Mouse (Mus musculus) hindbrain, embryonic 13.5 days (tissue): ENCODE measurements around the gene Gm9817. TPM values are rescaled to one million over a fixed set of nuclear protein-coding genes. Genes with fewer than 3 reads are reported as not detected.
"Not testable (repeated sequence)": the region's sequence is repeated elsewhere in the genome, so short reads cannot be mapped to it uniquely, and the experiment has no call there.

Experiments
- ATAC-seq: fragments of 200-750 bp; cut with Nextera tagmentation; 2 replicates; pipeline ENCODE4 v1.8.0; 2017; ENCODE audit warnings: moderate TSS enrichment; ENCODE audit not compliant: low FRiP score
- H3K27ac ChIP-seq: fragments of 300-500 bp; sonication (generic); 2 replicates; pipeline ENCODE4 v1.5.1; 2015; ENCODE audit warnings: inconsistent platforms, mild to moderate bottlenecking, moderate library complexity
- H3K27me3 ChIP-seq: fragments of 300-500 bp; sonication (generic); 2 replicates; pipeline ENCODE4 v1.6.1; 2015; ENCODE audit warnings: mild to moderate bottlenecking, inconsistent platforms
- H3K36me3 ChIP-seq: fragments of 300-500 bp; sonication (generic); 2 replicates; pipeline ENCODE4 v1.6.1; 2015; ENCODE audit warnings: mild to moderate bottlenecking, inconsistent platforms
- H3K4me1 ChIP-seq: fragments of 300-500 bp; sonication (generic); replicated peaks from 2 replicates; pipeline ENCODE4 v1.6.1; 2015; ENCODE audit warnings: inconsistent platforms
- H3K4me2 ChIP-seq: fragments of 300-500 bp; sonication (generic); 2 replicates; pipeline ENCODE4 v1.6.1; 2015; ENCODE audit warnings: inconsistent platforms, mild to moderate bottlenecking, moderate library complexity
- H3K4me3 ChIP-seq: fragments of 300-500 bp; sonication (generic); 2 replicates; pipeline ENCODE4 v1.5.1; 2015; ENCODE audit warnings: mild to moderate bottlenecking, inconsistent platforms
- H3K9ac ChIP-seq: fragments of 300-500 bp; sonication (generic); 2 replicates; pipeline ENCODE4 v1.6.1; 2015; ENCODE audit warnings: mild to moderate bottlenecking, inconsistent platforms
- H3K9me3 ChIP-seq: fragments of 300-500 bp; sonication (generic); 2 replicates; pipeline ENCODE4 v1.6.1; 2016; ENCODE audit warnings: inconsistent platforms
- WGBS: fragments of 180-500 bp; shearing (Covaris S2); methylation state at CpG from one replicate; pipeline ENCODE4 v1.1.7; 2015; 5-methylcytosine and 5-hydroxymethylcytosine counted together
- polyA plus RNA-seq: library from polyadenylated mRNA; unstranded; fragments of >200 nt; fragmentation: Nextera tagmentation; extraction: Ambion mirVana; gene quantifications from 2 replicates; pipeline ENCODE4 v1.2.1, GENCODE M21; 2015

The Gm9817 gene
- polyA plus RNA-seq = 0.06 TPM in 1 of 2 replicates, not detected in the other

GRCm38 (mm10) chr13:45078392-45078791 lies at the start of gene Gm9817:
Gene Gm9817, plus strand, starts transcription at chr13:45078692.
- Histone ChIP-seq H3K4me2 (0 out of 2 replicates have a peak within 1 kb of the TSS, but pooled peaks have one; percentile 15), H3K27me3 (peaks cover 11% of the 10 kb centered on the region), H3K9me3 (peaks cover 10% of the 10 kb centered on the region), H3K27ac (0 out of 2 replicates have a peak within 1 kb of the TSS, but pooled peaks have one; percentile 20)
- not testable (repeated sequence) for H3K4me1 ChIP-seq, H3K9ac ChIP-seq, H3K36me3 ChIP-seq, H3K4me3 ChIP-seq, ATAC-seq
- WGBS = 58% methylated on average over 16 of the region's 16 CpGs

DNA sequence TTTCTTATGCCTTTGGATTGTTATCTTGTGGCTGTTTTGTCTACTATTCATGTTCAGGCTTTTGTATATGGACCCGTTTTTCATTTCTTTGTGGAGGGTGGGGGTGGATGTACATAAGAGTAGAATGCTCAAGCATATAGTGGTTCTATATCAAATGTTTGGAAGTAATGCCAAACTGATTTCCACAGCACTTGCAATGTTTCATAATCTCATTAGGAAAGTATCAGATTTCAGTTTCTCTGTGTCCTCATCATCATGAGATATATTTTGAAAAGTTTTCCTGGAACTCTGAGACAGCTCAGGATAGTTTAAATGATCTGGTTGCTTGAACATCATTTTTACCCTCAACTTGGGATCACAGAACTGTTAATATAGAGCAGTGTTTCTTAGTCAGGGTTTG lies 48.7 kb upstream of the Gm9817 start:
- Histone ChIP-seq H3K27me3 (0 out of 2 replicates have a peak, but pooled peaks cover 6% of the 10 kb centered on the region), H3K4me2 (no peak overlapping the region), H3K27ac (no peak overlapping the region), H3K9ac (no peak overlapping the region), H3K36me3 (no peaks in the 10 kb centered on the region), H3K4me3 (no peak overlapping the region), H3K4me1 (no peaks in the 10 kb centered on the region), H3K9me3 (no peaks in the 10 kb centered on the region)
- WGBS = 85% methylated on average over 1 of the region's 1 CpGs
- ATAC-seq = no peak

- 13% methylated on average over 12 of the region's 12 CpGs for WGBS
- Histone ChIP-seq H3K4me3 (no peak overlapping the region), H3K36me3 (no peaks in the 10 kb centered on the region), H3K4me2 (no peak overlapping the region), H3K9me3 (no peaks in the 10 kb centered on the region), H3K27me3 (0 out of 2 replicates have a peak, but pooled peaks cover 6% of the 10 kb centered on the region), H3K27ac (no peak overlapping the region), H3K9ac (no peak overlapping the region), H3K4me1 (no peaks in the 10 kb centered on the region)
- ATAC-seq = peak; percentile 54; the same call in 1 of the 2 replicates
These were observed 47.7 kb upstream of the Gm9817 start for GRCm38 (mm10) chr13:45030830-45031229.

- Histone ChIP-seq H3K27ac (no peak overlapping the region), H3K4me3 (no peak overlapping the region), H3K4me1 (no peaks in the 10 kb centered on the region), H3K9me3 (no peaks in the 10 kb centered on the region), H3K27me3 (0 out of 2 replicates have a peak, but pooled peaks cover 6% of the 10 kb centered on the region), H3K9ac (no peak overlapping the region), H3K4me2 (no peak overlapping the region), H3K36me3 (no peaks in the 10 kb centered on the region)
- WGBS = 72% methylated on average over 10 of the region's 10 CpGs
- no peak for ATAC-seq
These were observed 47.2 kb upstream of the Gm9817 start for GRCm38 (mm10) chr13:45031314-45031713.

GRCm38 (mm10) chr13:45031748-45032147 lies 46.7 kb upstream of the Gm9817 start:
- no peaks in the 10 kb centered on the region for H3K36me3 ChIP-seq
- H3K27ac ChIP-seq = no peak overlapping the region
- no peak overlapping the region for H3K9ac ChIP-seq
- no peak overlapping the region for H3K4me3 ChIP-seq
- H3K9me3 ChIP-seq = no peaks in the 10 kb centered on the region
- no peak for ATAC-seq
- WGBS = 75% methylated on average over 7 of the region's 7 CpGs
- 0 out of 2 replicates have a peak, but pooled peaks cover 6% of the 10 kb centered on the region for H3K27me3 ChIP-seq
- no peak overlapping the region for H3K4me2 ChIP-seq
- no peaks in the 10 kb centered on the region for H3K4me1 ChIP-seq

DNA sequence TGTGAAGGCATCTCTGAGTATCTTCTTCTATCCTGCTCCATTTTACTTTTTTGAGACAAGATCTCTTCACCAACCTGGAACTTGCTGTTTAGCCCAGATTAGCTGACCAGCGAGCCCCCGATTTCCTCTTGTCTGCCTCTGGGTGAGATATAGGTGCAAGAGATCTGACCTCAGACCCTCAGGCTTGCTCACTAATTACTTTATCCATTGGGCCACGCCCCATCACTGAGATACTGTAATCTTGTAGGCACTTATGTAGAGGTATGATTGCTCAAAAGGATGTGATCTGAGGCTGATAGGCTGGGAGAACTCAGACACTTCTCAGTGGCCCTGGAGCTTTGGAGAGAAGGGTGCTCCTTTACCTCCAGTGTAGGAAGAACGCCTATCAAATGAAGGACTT lies 46.0 kb upstream of the Gm9817 start:
- Histone ChIP-seq H3K27ac (no peak overlapping the region), H3K36me3 (no peaks in the 10 kb centered on the region), H3K9me3 (no peaks in the 10 kb centered on the region), H3K4me1 (no peaks in the 10 kb centered on the region), H3K4me2 (no peak overlapping the region), H3K27me3 (0 out of 2 replicates have a peak, but pooled peaks cover 6% of the 10 kb centered on the region), H3K9ac (no peak overlapping the region), H3K4me3 (no peak overlapping the region)
- WGBS = 91% methylated on average over 4 of the region's 4 CpGs
- ATAC-seq = no peak

DNA sequence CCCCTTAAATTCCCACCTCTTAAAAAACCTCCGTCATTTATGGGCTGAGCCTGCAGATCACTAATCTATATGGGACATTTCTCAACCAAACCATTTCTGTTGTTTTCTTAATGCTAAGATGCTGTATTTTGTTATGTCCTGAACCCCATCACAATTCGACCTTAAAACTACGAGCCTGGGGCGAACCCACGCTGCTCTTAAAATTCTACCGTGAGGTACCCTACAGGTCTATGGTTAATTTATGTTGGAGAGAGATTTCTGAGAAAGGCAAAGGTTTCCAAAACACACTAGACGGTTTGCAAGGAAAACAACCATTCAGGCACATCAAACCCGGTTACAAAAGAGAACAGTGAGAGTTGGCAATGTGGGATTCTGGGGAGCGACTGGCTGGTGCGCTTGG lies 45.1 kb upstream of the Gm9817 start:
- H3K27me3 ChIP-seq = 0 out of 2 replicates have a peak, but pooled peaks cover 6% of the 10 kb centered on the region
- 93% methylated on average over 10 of the region's 10 CpGs for WGBS
- no peaks in the 10 kb centered on the region for H3K4me1 ChIP-seq
- H3K36me3 ChIP-seq = no peaks in the 10 kb centered on the region
- ATAC-seq = no peak
- H3K4me3 ChIP-seq = no peak overlapping the region
- no peak overlapping the region for H3K4me2 ChIP-seq
- no peak overlapping the region for H3K9ac ChIP-seq
- no peaks in the 10 kb centered on the region for H3K9me3 ChIP-seq
- no peak overlapping the region for H3K27ac ChIP-seq

DNA sequence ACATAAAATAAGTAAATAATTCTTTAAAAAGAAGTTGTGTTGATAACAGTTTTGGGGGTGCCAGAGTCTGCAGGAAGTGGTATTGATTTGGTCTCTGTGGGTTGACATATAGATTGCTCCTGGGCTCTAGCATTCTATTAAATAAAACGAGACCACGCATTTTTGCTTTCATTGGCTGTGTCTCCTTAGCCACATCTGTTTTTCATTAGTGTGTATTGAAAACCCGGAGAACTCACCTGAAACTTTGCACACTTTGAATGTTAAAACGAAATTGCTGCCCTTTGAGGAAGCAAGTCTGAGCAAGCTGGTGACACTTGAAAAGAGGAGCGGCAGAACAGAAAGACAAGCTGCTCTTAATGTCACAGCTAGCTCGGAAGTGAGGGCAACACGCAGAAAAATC lies 43.7 kb upstream of the Gm9817 start:
- ATAC-seq = no peak
- Histone ChIP-seq H3K9me3 (no peaks in the 10 kb centered on the region), H3K36me3 (no peaks in the 10 kb centered on the region), H3K9ac (no peak overlapping the region), H3K4me3 (no peak overlapping the region), H3K27ac (no peak overlapping the region), H3K27me3 (0 out of 2 replicates have a peak, but pooled peaks cover 6% of the 10 kb centered on the region), H3K4me2 (no peak overlapping the region), H3K4me1 (no peaks in the 10 kb centered on the region)
- 82% methylated on average over 7 of the region's 7 CpGs for WGBS

- no peak overlapping the region for H3K9ac ChIP-seq
- H3K4me3 ChIP-seq = no peak overlapping the region
- no peaks in the 10 kb centered on the region for H3K36me3 ChIP-seq
- ATAC-seq = no peak
- 83% methylated on average over 4 of the region's 4 CpGs for WGBS
- no peaks in the 10 kb centered on the region for H3K9me3 ChIP-seq
- H3K4me2 ChIP-seq = no peak overlapping the region
- no peak overlapping the region for H3K27ac ChIP-seq
- H3K4me1 ChIP-seq = 0 out of 2 replicates have a peak, but pooled peaks cover 6% of the 10 kb centered on the region
- H3K27me3 ChIP-seq = 0 out of 2 replicates have a peak, but pooled peaks cover 6% of the 10 kb centered on the region
These were observed 42.1 kb upstream of the Gm9817 start for GRCm38 (mm10) chr13:45036417-45036816.

DNA sequence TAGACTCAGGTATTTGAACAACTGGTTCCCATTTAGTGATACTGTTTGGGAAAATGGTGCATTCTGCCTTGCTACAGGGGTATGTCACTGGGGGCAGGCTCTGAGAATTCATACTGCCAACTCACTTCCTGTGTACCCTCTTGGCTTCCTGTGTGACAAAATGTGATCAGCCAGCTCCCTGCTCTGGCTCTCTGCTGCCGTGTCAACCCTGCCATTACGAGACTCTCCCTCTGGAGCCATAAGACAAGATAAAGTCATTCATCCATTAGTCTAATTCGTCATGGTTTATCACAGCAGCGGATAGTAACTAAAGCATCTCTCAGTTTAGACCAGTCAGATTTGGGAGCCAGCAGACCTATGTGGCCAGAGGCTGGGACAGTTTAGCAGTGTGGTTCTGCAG lies 38.3 kb upstream of the Gm9817 start:
- Histone ChIP-seq H3K27ac (no peak overlapping the region), H3K9me3 (no peaks in the 10 kb centered on the region), H3K4me2 (no peak overlapping the region), H3K27me3 (no peaks in the 10 kb centered on the region), H3K9ac (no peak overlapping the region), H3K4me1 (0 out of 2 replicates have a peak, but pooled peaks cover 6% of the 10 kb centered on the region), H3K4me3 (no peak overlapping the region), H3K36me3 (no peaks in the 10 kb centered on the region)
- ATAC-seq = no peak
- WGBS = 40% methylated on average over 4 of the region's 4 CpGs

GRCm38 (mm10) chr13:45040741-45041140 lies 37.8 kb upstream of the Gm9817 start:
- no peaks in the 10 kb centered on the region for H3K27me3 ChIP-seq
- H3K4me2 ChIP-seq = no peak overlapping the region
- H3K4me1 ChIP-seq = 0 out of 2 replicates have a peak, but pooled peaks cover 6% of the 10 kb centered on the region
- no peak overlapping the region for H3K9ac ChIP-seq
- no peaks in the 10 kb centered on the region for H3K9me3 ChIP-seq
- WGBS = 86% methylated on average over 7 of the region's 7 CpGs
- no peak overlapping the region for H3K27ac ChIP-seq
- no peak for ATAC-seq
- H3K36me3 ChIP-seq = no peaks in the 10 kb centered on the region
- H3K4me3 ChIP-seq = no peak overlapping the region

GRCm38 (mm10) chr13:45043466-45043865 lies 35.0 kb upstream of the Gm9817 start:
- H3K27ac ChIP-seq = no peak overlapping the region

More at GRCm38 (mm10) chr13:45043466-45043865, 35.0 kb upstream of the Gm9817 start:
- H3K36me3 ChIP-seq = no peaks in the 10 kb centered on the region
- no peak overlapping the region for H3K9ac ChIP-seq
- H3K4me1 ChIP-seq = 0 out of 2 replicates have a peak, but pooled peaks cover 6% of the 10 kb centered on the region
- H3K4me2 ChIP-seq = no peak overlapping the region
- no peaks in the 10 kb centered on the region for H3K27me3 ChIP-seq
- WGBS = 71% methylated on average over 3 of the region's 3 CpGs
- H3K9me3 ChIP-seq = no peaks in the 10 kb centered on the region
- H3K4me3 ChIP-seq = no peak overlapping the region
- no peak for ATAC-seq
